Mouse (Mus musculus) heart, embryonic 15.5 days (tissue): ENCODE data around the gene Sap18b. TPM values are rescaled to one million over a fixed set of nuclear protein-coding genes. Genes with fewer than 3 reads are reported as not detected.

Experiments used
- ATAC-seq: fragments of 200-750 bp; cut with Nextera tagmentation; replicated peaks from 2 replicates; pipeline ENCODE4 v1.8.0; 2017; ENCODE audit warnings: low read depth, moderate TSS enrichment; ENCODE audit not compliant: insufficient number of reproducible peaks, insufficient read depth, low FRiP score
- H3K27ac ChIP-seq: fragments of 300-500 bp; sonication (generic); 2 replicates; pipeline ENCODE4 v1.5.1; 2015; ENCODE audit warnings: mild to moderate bottlenecking, inconsistent platforms
- H3K27me3 ChIP-seq: fragments of 300-500 bp; sonication (generic); 2 replicates; pipeline ENCODE4 v1.6.1; 2015; ENCODE audit warnings: inconsistent platforms
- H3K36me3 ChIP-seq: fragments of 300-500 bp; sonication (generic); 2 replicates; pipeline ENCODE4 v1.6.1; 2015; ENCODE audit warnings: mild to moderate bottlenecking, inconsistent platforms
- H3K4me1 ChIP-seq: fragments of 300-500 bp; sonication (generic); replicated peaks from 2 replicates; pipeline ENCODE4 v1.6.1; 2015; ENCODE audit warnings: inconsistent platforms
- H3K4me2 ChIP-seq: fragments of 300-500 bp; sonication (generic); 2 replicates; pipeline ENCODE4 v1.6.1; 2015; ENCODE audit warnings: inconsistent platforms, mild to moderate bottlenecking, moderate library complexity
- H3K4me3 ChIP-seq: fragments of 300-500 bp; sonication (generic); 2 replicates; pipeline ENCODE4 v1.5.1; 2015; ENCODE audit warnings: mild to moderate bottlenecking, inconsistent platforms
- H3K9ac ChIP-seq: fragments of 300-500 bp; sonication (generic); 2 replicates; pipeline ENCODE4 v1.6.1; 2015; ENCODE audit warnings: mild to moderate bottlenecking, inconsistent platforms
- H3K9me3 ChIP-seq: fragments of 300-500 bp; sonication (generic); replicated peaks from 2 replicates; pipeline ENCODE4 v1.6.1; 2016; ENCODE audit warnings: inconsistent platforms
- WGBS: fragments of 180-500 bp; shearing (Covaris S2); methylation state at CpG from one replicate; pipeline ENCODE4 v1.1.7; 2015; ENCODE audit warnings: mixed read lengths; 5-methylcytosine and 5-hydroxymethylcytosine counted together
- polyA plus RNA-seq: library from polyadenylated mRNA; unstranded; fragments of >200 nt; fragmentation: Nextera tagmentation; extraction: Ambion mirVana; gene quantifications from 2 replicates; pipeline ENCODE4 v1.2.1, GENCODE M21; 2015

Sap18b gene
- polyA plus RNA-seq, 1 experiment from 2014 or later, result 275 TPM

DNA sequence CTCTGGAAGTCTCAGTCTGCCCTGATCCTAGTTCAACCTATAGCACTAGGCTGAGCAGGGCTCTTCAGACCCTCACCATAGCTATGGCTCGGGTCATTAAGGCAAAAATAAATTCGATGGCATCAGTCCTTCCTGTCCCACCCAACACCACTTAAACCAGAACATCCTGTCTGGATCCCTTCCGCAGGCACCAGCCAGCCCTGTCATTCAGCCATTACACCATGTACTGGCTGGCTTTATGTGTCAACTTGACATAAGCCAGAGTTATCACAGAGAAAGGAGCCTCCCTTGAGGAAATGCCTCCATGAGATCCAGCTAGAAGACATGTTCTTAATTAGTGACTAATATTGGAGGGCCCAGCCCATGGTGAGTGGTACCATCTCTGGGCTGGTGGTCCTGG is 2.4 kb upstream of the Sap18b start:
- no peaks in the 10 kb centered on the region for H3K36me3 ChIP-seq
- peak; percentile 64 for ATAC-seq
- H3K4me2 ChIP-seq, result no peak overlapping the region
- no peak overlapping the region for H3K9ac ChIP-seq
- no peak overlapping the region for H3K4me3 ChIP-seq
- peak overlapping the region; percentile 1; the same call in 1 of the 2 replicates for H3K27ac ChIP-seq
- whole genome bisulfite sequencing, result 23% methylated on average over 3 of the region's 3 CpGs
- H3K27me3 ChIP-seq, result no peaks in the 10 kb centered on the region
- H3K9me3 ChIP-seq, result no peaks in the 10 kb centered on the region
- peaks cover 10% of the 10 kb centered on the region for H3K4me1 ChIP-seq

DNA sequence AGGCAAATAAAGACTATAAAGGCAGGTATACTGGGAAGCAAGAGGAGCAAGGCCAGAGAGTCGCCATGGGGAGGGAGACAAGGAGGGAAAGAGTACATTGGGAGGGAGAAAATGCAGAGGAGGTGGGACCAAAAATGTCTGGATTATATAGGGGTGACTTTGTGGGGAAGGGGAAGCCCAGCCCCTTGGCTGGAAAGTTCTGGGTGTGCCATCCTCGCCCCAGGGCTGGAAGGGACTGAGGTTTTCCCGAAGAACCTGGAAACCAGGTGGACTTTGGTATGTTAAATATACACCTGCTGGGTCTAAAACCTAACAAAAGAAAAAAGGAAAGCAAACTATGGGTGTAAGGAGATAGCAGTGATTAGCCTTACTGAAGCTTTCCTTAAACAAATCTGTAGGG is 5.0 kb downstream of the Sap18b start:
- WGBS, result 86% methylated on average over 3 of the region's 3 CpGs
- H3K27ac ChIP-seq, result no peak overlapping the region
- no peaks in the 10 kb centered on the region for H3K9me3 ChIP-seq
- no peak overlapping the region for H3K4me3 ChIP-seq
- H3K4me1 ChIP-seq, result peaks cover 23% of the 10 kb centered on the region
- ATAC-seq, result no peak
- H3K36me3 ChIP-seq, result no peaks in the 10 kb centered on the region
- H3K9ac ChIP-seq, result no peak overlapping the region
- H3K27me3 ChIP-seq, result no peaks in the 10 kb centered on the region
- H3K4me2 ChIP-seq, result no peak overlapping the region

DNA sequence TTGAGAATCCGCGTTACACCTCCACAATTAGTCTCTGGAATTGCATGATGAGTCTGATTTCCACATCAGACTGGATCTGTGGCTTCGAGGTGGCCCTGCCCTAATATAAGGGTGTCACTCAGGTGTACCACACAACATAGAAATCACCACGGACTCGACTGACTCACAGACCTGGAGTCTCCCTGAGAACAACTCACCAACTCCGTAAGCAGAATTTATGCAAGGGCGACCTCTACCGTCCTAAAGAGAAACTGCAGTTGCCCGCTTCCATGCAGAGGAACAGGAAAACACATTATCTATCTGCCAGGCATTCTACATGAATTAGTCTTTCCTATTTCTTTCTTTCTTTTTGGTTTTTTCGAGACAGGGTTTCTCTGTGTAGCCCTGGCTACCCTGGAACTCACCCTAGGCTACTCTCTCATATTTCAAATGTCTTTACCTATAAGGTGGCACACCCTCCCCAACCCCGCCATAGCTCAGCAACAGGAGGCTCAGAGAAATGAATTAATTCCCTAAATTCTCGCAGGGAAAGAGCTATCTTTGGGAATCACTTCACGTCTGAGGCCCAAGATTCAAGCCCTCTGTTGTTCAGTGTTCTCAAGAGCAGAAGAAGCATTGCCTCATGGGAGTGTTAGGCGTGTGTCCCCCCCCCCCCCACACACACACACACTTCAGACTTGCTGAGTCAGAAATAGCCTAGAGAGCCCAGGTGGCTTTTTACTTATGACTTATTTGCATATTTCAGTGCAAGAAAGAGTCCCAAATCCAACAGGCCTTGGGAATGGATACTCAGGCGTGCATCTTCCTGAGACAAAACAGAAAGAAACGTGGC is 7.7 kb downstream of the Sap18b start:
- Histone ChIP-seq H3K9me3 (no peaks in the 10 kb centered on the region), H3K27me3 (no peaks in the 10 kb centered on the region), H3K4me1 (peaks cover 21% of the 10 kb centered on the region), H3K4me2 (peak overlapping the region; percentile 63), H3K27ac (0 out of 2 replicates have a peak overlapping the region, but pooled peaks have one; percentile 37), H3K9ac (peak overlapping the region; percentile 43), H3K36me3 (no peaks in the 10 kb centered on the region), H3K4me3 (peak overlapping the region; percentile 42)
- 14% methylated on average over 16 of the region's 16 CpGs for WGBS
- peak; percentile 45 for ATAC-seq

DNA sequence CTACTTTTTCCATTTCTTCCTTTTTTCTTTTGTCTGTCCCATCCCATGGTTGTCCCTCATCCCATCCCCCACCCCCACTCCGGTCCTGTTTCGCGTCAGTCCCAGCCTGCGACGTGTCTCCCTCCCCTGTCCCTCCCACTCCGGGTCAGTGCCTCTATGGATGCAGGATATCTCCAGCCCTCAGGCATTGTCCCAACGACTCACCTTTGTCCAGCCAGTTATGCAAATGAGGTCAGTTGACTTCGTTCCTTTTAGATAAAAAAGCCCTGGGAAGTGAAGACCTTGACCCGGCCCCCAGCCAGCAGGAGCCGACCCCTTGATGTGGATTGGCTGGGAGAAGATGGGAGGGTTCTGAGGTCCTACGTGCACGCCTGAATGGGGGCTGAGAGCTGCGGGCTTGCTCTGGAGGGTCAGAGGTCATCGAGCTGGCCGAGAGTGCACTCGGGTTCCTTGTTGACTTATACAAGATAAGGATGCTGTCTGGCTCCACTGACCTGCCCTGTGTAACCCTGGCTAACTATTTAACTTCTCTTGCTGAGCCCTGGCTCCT is 8.4 kb downstream of the Sap18b start:
- Histone ChIP-seq H3K4me2 (peak overlapping the region; percentile 63), H3K27ac (0 out of 2 replicates have a peak overlapping the region, but pooled peaks have one; percentile 37), H3K27me3 (no peaks in the 10 kb centered on the region), H3K4me3 (peak overlapping the region; percentile 42), H3K9ac (peak overlapping the region; percentile 43; the same call in 1 of the 2 replicates), H3K4me1 (peaks cover 15% of the 10 kb centered on the region), H3K36me3 (no peaks in the 10 kb centered on the region), H3K9me3 (no peaks in the 10 kb centered on the region)
- 2% methylated on average over 16 of the region's 16 CpGs for WGBS
- peak; percentile 72 for ATAC-seq

DNA sequence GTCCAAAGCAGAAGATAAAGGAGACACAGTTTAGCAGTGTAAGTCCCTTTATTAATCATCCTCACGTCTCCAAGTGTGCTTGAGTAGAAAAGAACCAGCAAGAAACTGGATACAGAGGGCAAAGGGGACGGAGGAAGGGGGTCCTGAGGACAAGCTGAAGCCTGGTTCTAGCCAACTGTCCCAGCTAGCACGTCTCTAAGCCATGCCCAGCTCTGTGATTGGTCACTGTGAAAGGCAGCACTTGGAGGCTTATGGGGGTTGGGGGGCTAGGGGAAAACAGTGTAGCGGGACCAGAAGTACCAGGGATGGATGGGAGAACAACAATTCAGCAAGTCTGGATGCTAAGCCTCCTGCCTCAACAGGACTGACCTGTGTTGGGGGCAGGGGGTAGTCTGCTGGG is 10.7 kb downstream of the Sap18b start:
- Histone ChIP-seq H3K4me3 (no peak overlapping the region), H3K36me3 (peaks cover 7% of the 10 kb centered on the region; the same call in 1 of the 2 replicates), H3K27me3 (no peaks in the 10 kb centered on the region), H3K4me1 (peaks cover 15% of the 10 kb centered on the region), H3K9me3 (no peaks in the 10 kb centered on the region), H3K9ac (no peak overlapping the region), H3K27ac (no peak overlapping the region), H3K4me2 (no peak overlapping the region)
- ATAC-seq, result no peak
- WGBS, result 78% methylated on average over 4 of the region's 4 CpGs

DNA sequence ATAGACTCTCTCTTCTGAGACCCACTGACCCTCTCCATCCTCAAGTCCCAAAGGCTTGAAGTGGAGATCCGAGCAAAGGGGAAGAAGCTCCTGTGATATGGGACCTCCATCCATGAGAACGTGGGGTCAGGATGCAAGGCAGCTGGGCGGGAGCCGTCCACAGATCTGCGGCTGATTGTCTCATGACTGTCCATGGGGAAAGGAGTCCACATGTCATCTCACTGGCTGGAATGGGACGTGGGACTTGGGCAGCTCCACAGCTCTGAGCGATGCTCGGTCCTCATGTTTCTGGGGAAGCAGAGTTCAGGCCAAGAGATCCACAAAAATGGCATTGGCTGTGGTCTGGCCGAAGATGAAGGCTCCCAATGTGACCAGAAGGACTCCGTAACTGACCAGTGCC is 12.1 kb downstream of the Sap18b start:
- no peak for ATAC-seq
- H3K4me2 ChIP-seq, result no peak overlapping the region
- H3K4me3 ChIP-seq, result no peak overlapping the region
- H3K4me1 ChIP-seq, result peaks cover 14% of the 10 kb centered on the region
- H3K27me3 ChIP-seq, result no peaks in the 10 kb centered on the region
- no peak overlapping the region for H3K27ac ChIP-seq
- WGBS, result 88% methylated on average over 10 of the region's 10 CpGs
- H3K9me3 ChIP-seq, result no peaks in the 10 kb centered on the region
- no peak overlapping the region for H3K9ac ChIP-seq
- H3K36me3 ChIP-seq, result peaks cover 7% of the 10 kb centered on the region; the same call in 1 of the 2 replicates

DNA sequence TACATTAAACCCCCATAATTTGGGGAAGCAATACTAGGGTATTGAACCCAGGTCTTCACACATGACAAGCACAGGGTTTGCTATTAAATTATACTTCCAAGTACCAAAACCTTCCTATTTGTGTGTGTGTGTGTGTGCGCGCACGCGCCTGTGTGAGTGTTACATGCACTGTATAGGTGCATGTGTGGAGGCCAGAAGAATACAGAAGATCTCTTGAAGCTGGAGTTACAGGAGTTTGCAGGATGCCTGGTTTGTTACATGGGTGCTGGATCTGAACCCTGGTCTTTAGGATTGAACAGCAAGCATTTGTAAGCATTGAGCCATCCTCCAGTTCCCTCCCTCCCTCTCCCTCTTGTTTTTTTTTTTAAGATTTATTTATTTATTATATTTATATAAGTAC is 14.1 kb downstream of the Sap18b start:
- Histone ChIP-seq H3K27ac (no peak overlapping the region), H3K9me3 (no peaks in the 10 kb centered on the region), H3K27me3 (no peaks in the 10 kb centered on the region), H3K4me3 (no peak overlapping the region), H3K4me2 (no peak overlapping the region), H3K9ac (no peak overlapping the region), H3K4me1 (no peaks in the 10 kb centered on the region), H3K36me3 (peaks cover 17% of the 10 kb centered on the region; the same call in 1 of the 2 replicates)
- no peak for ATAC-seq
- 98% methylated on average over 4 of the region's 4 CpGs for WGBS

DNA sequence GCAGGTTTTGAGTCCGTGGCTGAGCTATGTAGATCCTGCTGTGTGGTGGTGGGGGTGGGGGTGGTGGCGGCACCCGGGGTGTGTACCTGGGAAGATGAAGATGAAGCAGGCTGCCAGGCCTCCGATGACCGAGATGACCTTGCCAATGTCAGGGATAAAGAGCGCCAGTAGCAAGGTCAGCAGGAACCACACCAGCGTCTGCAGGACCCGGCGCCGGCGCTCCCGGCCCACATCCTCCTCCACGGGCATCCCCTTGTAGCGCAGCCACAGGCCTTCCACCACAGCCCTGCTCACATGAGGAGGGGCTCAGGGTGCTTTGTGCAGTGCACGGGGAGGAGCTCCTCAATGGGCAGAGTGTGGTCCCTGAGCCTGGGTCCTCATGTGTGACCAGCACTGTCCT is 16.3 kb downstream of the Sap18b start:
- Histone ChIP-seq H3K27ac (no peak overlapping the region), H3K9ac (no peak overlapping the region), H3K9me3 (no peaks in the 10 kb centered on the region), H3K36me3 (peaks cover 17% of the 10 kb centered on the region; the same call in 1 of the 2 replicates), H3K4me2 (no peak overlapping the region), H3K4me1 (peaks cover 6% of the 10 kb centered on the region), H3K27me3 (no peaks in the 10 kb centered on the region), H3K4me3 (no peak overlapping the region)
- ATAC-seq, result no peak
- WGBS, result 84% methylated on average over 15 of the region's 15 CpGs

DNA sequence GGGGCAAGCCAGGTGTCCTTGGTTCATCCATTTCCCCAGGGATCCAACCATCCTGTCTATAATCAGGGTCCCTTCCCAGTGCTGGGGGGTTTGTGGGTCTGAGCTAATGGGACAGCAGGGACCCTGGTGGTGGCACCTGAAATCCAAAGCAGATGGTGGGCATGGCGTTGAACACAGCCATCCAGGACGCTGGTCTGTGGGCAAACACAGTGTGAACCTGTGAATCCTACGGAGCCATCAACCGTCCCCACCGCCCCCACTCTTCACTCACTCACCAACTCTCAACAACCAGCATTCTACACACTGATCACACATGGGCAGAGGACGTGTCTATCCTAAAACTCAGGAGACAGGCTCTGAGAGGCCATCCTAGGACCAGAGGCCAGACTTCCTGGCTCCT is 18.8 kb downstream of the Sap18b start:
- no peaks in the 10 kb centered on the region for H3K27me3 ChIP-seq
- 86% methylated on average over 6 of the region's 6 CpGs for WGBS
- H3K36me3 ChIP-seq, result peaks cover 23% of the 10 kb centered on the region; the same call in 1 of the 2 replicates
- no peak overlapping the region for H3K4me2 ChIP-seq
- H3K9me3 ChIP-seq, result no peaks in the 10 kb centered on the region
- H3K27ac ChIP-seq, result no peak overlapping the region
- H3K4me3 ChIP-seq, result no peak overlapping the region
- peaks cover 6% of the 10 kb centered on the region for H3K4me1 ChIP-seq
- no peak overlapping the region for H3K9ac ChIP-seq
- ATAC-seq, result no peak

DNA sequence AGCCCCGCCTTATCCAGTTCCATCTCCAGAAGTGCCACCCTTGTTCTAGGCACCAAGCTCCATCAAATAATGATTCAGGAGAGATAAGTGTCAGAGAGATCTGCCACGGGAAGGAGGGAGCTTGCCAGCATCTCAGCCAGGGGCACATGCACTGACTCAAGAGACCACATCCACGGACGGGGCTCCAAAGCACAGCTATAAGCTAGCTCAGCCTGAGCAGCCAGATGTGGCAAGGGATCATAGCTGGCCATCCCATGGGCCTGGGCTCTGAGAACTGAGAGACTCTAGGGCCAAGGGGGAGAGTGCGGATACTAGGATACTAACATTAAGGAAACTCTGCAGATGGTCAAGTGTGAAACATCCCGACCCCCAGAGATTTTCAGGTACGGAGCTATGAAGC is 19.9 kb downstream of the Sap18b start:
- Histone ChIP-seq H3K27ac (no peak overlapping the region), H3K4me1 (peaks cover 6% of the 10 kb centered on the region), H3K9ac (no peak overlapping the region), H3K4me2 (no peak overlapping the region), H3K27me3 (no peaks in the 10 kb centered on the region), H3K36me3 (peaks cover 23% of the 10 kb centered on the region; the same call in 1 of the 2 replicates), H3K4me3 (no peak overlapping the region), H3K9me3 (no peaks in the 10 kb centered on the region)
- no peak for ATAC-seq
- 78% methylated on average over 7 of the region's 7 CpGs for WGBS

DNA sequence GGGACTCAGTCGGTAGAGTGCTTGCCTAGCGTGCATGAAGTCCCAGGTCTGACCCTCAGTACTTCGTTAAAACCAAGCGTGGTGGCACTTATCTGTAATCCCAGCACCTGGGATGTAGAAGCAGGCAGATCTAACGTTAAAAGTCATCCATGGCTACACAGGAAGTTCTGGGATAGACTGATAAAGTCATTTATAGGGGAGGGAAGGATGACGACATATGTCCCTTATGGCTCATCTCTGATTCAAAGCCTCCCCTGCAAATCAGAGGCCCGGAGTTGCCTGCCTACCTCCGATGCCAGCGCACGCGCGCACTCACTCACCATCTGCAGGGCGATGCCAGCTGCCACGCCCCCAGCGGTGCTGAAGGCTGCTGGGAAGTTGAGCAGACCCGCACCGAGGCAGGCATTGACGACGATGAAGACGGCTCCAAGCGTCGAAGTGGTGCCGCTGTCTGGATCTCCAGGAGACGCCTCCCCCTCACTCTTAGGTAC is 23.0 kb downstream of the Sap18b start:
- Histone ChIP-seq H3K36me3 (peaks cover 16% of the 10 kb centered on the region; the same call in 1 of the 2 replicates), H3K27ac (no peak overlapping the region), H3K4me2 (0 out of 2 replicates have a peak overlapping the region, but pooled peaks have one; percentile 13), H3K9me3 (no peaks in the 10 kb centered on the region), H3K27me3 (no peaks in the 10 kb centered on the region), H3K9ac (no peak overlapping the region), H3K4me1 (peaks cover 16% of the 10 kb centered on the region), H3K4me3 (no peak overlapping the region)
- no peak for ATAC-seq
- 75% methylated on average over 24 of the region's 24 CpGs for WGBS
